Mouse (Mus musculus): ENCODE results near the gene Npas2. TPM values are rescaled to one million over a fixed set of nuclear protein-coding genes. Genes with fewer than 3 reads are reported as not detected.

The Npas2 gene
- 0.50 and 1.4 TPM in 2 replicates for total RNA-seq (2017)

DNA sequence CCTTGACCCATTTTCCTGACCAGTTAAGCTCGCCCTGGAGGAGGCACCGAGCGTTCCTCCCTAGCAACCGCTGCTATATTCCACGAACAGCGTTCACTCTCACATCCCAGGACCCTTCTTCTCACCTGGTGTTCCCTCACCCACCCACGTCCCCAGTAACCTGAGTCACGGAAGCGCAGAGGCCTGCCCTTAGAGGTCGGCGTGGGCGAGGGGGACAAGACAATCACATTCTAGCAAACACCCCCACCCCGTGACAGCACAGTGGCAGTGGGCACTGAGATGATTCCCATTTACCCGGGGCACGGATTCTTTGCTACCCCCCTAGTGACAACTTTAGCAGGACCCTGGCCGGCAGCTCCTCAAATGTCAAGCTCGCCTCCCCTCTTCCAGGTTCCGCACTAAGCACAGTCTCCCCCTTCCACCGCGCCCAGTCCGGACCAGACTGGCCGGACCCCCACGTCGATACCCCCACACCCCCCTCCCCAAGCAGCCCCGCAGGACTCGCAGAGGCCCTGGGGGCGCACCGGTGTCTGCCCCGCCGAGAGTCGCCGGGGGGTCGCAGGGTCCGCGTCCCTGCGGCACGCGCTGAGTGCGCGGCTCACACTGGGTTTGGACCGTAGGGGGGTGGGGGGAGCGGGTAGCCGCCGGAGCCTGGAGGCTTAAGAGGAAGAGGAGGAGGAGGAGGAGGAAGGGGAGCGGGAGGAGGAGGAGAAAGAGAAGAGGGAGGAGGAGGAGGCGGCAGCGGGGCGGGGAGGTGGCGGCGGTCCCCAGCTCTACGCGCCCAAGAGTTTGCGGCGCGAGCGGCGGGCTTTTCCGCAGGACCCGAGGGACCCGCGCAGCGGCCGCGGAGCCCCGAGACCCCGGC is at the start of gene Npas2:
TSS of gene Npas2 (plus strand) at position 735 of the 865 bp plus-strand sequence.
- ATAC-seq (replicated peaks in 1 of 2; ENCODE audit: insufficient read depth in 1 of 2, low FRiP score in 2 of 2, low TSS enrichment in 1 of 2, low read depth in 1 of 2, poor library complexity in 2 of 2, severe bottlenecking in 2 of 2), result no peak

DNA sequence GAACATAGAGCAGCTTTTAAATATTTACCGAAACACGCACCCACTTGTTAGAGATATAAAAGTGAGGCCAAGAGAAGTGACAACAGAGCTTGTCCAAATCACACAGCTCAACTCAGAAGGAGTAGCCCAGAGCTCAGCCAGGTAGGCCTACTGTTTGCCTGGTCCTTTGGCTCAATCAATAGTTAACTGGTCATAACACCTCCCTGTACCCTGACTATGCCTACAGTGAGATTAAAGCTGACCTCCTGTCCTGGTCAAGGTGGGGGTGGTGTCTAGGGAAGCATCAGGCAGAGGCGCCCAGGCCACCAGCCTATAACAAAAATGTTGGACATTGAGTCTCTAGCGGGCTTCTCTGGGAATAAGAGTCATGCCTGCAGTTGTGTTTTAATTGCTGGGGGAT is 36.8 kb upstream of the Npas2 start:
- ATAC-seq (replicated peaks in 1 of 2; ENCODE audit: insufficient read depth in 1 of 2, low FRiP score in 2 of 2, low TSS enrichment in 1 of 2, low read depth in 1 of 2, poor library complexity in 2 of 2, severe bottlenecking in 2 of 2), result no peak

DNA sequence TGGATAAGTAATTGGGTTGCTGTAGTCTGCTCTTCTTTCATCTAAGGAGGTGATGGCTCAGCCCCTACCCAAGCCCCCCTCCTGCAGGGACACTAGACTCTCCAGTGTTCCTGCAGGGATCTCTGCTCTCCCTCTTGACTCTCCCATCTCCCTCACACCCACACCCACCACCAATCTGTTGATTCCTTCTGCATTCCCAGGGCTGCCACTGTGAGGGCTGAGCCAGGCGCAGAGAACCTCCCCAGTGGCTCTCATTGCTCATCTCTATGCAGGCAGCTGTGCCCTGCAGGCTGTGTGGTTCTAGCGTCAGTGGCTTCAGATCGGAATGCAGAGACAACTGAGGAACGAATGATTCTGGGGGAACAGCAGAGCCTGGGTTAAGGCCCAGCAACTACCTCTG is 33.4 kb upstream of the Npas2 start:
- no peak for ATAC-seq (replicated peaks in 1 of 2; ENCODE audit: insufficient read depth in 1 of 2, low FRiP score in 2 of 2, low TSS enrichment in 1 of 2, low read depth in 1 of 2, poor library complexity in 2 of 2, severe bottlenecking in 2 of 2)

DNA sequence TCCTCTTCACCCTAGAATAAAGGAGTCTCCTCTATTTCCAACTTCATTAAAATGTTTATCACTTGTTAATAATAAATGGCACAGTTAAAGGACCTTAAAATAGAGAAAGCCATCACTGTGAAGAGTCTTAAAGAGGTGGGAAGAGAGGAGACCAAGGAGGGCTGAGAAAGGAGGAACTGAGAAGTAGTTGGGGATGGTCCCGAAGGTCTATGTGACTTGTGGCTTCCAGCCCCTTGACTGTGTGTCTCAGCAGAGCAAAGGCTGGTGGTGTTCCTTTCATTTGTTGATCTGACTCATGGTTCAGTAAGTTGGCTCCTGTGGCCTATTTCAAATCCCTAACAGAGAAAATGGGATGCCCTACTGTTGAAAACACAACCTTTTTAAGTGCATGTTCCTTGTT is 30.5 kb upstream of the Npas2 start:
- no peak for ATAC-seq (replicated peaks in 1 of 2; ENCODE audit: insufficient read depth in 1 of 2, low FRiP score in 2 of 2, low TSS enrichment in 1 of 2, low read depth in 1 of 2, poor library complexity in 2 of 2, severe bottlenecking in 2 of 2)

DNA sequence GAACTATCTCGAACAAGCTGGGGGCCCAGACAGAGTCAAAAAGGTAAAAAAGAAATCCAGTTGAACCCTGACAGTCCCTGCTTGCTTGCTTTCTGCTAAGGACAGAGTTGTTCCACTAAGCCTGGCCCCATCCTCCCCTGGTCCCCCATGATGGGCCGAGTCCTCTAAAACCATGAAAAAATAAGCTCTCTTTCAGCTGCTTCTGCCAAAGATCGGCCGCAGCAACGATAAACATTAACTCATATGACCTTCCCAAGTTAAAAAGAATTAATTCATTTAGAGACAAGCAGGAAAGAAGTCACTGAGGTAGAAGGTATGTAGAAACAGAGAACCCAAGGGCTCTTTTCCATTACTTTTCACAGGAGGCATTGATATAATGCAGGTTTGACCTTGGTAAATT is 16.8 kb upstream of the Npas2 start:
- ATAC-seq (replicated peaks in 1 of 2; ENCODE audit: insufficient read depth in 1 of 2, low FRiP score in 2 of 2, low TSS enrichment in 1 of 2, low read depth in 1 of 2, poor library complexity in 2 of 2, severe bottlenecking in 2 of 2), result no peak

DNA sequence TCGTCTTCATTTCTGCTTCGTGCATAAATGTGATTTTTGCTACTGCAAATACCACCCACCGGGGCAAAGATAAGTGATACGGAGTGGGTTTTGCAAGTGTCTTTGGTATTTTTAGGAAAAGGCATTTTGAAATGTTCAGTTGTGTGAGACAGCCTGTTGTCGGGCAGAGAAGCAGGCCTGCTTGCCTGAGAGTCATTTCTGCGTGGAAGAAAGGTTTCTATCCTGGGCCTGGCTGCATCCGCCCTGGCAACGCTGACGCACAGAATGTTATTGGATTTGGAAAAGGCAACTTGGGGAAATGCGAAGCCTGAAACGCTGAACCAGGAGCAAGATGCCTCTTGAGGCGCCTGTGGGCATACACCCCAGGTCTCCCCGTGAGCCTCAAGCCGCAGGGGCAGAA is 16.3 kb upstream of the Npas2 start:
- no peak for ATAC-seq (replicated peaks in 1 of 2; ENCODE audit: insufficient read depth in 1 of 2, low FRiP score in 2 of 2, low TSS enrichment in 1 of 2, low read depth in 1 of 2, poor library complexity in 2 of 2, severe bottlenecking in 2 of 2)

DNA sequence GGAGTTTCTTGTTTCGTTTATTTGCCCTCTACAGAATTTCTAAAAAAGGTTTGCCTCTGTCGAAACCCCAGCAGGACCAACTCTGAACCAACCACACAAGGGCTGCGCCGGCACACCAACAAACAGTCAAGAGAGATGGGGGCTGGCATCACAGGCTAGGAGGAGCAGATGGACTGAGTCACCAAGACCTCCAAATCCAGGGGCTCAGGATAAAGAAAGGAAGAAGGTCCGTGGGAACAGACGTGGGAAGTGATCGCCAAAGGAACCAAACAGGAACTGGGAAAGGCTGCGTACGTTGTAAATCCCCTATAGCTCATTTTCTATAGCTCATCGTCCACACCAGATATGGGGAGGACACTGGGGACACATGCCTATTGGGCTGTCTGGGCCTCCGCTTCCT is 13.7 kb upstream of the Npas2 start:
- ATAC-seq (replicated peaks in 1 of 2; ENCODE audit: insufficient read depth in 1 of 2, low FRiP score in 2 of 2, low TSS enrichment in 1 of 2, low read depth in 1 of 2, poor library complexity in 2 of 2, severe bottlenecking in 2 of 2), result no peak

DNA sequence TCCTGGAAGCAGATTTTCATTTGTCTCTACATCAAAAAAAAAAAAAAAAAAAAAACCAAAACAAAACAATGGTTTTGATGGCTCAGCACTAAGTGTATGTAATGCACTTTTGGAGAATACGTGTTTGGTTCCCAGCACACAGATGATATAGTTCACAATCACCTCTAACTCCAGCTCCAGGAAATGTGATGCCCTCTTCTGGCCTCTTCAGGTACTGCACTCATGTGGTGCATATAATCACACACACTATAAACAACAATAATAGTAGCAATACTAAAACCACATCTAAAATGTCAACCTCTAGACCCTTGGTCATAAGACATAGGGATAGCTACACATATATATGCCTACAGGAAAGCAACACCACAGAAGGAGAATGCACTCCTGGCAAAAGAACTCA is 13.0 kb upstream of the Npas2 start:
- ATAC-seq (replicated peaks in 1 of 2; ENCODE audit: insufficient read depth in 1 of 2, low FRiP score in 2 of 2, low TSS enrichment in 1 of 2, low read depth in 1 of 2, poor library complexity in 2 of 2, severe bottlenecking in 2 of 2), result no peak

DNA sequence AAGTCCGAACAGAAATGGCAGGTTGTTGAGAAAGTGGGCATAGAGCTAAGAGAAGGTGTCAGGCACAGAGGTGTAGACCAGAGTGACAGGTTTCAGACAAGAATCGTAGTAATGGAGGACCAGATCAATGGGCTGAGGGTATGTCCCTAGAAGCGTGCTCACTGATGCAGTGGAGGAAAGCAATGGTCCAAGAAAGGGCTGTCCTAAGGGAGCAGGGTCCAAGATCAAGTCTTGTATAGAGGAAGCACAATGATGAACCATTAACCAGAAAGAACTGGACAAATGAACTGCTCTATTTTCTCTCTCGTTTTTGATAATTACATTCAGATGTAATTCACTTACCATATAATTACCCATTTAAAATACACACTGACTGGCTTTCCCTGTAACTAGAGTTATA is 11.6 kb upstream of the Npas2 start:
- no peak for ATAC-seq (replicated peaks in 1 of 2; ENCODE audit: insufficient read depth in 1 of 2, low FRiP score in 2 of 2, low TSS enrichment in 1 of 2, low read depth in 1 of 2, poor library complexity in 2 of 2, severe bottlenecking in 2 of 2)

DNA sequence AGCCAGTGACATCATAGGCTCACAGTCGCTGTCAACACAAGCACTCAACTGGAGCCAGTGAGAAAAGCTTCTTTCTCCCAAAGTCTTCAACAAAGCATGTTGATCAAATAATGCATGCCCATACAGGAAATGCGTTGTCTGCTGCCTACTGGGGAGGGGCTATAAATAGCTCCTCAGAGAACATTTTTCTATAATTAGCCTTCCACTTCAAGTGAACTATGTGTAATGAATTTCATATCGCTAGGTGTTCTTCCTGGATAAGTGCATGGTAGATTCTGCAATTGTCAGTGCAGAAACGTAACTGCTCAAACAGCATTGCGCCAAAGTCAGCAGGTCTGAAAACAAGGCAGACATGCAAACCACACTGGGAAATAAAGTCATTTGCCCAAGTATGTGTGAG is 7.7 kb upstream of the Npas2 start:
- ATAC-seq (replicated peaks in 1 of 2; ENCODE audit: insufficient read depth in 1 of 2, low FRiP score in 2 of 2, low TSS enrichment in 1 of 2, low read depth in 1 of 2, poor library complexity in 2 of 2, severe bottlenecking in 2 of 2), result no peak

DNA sequence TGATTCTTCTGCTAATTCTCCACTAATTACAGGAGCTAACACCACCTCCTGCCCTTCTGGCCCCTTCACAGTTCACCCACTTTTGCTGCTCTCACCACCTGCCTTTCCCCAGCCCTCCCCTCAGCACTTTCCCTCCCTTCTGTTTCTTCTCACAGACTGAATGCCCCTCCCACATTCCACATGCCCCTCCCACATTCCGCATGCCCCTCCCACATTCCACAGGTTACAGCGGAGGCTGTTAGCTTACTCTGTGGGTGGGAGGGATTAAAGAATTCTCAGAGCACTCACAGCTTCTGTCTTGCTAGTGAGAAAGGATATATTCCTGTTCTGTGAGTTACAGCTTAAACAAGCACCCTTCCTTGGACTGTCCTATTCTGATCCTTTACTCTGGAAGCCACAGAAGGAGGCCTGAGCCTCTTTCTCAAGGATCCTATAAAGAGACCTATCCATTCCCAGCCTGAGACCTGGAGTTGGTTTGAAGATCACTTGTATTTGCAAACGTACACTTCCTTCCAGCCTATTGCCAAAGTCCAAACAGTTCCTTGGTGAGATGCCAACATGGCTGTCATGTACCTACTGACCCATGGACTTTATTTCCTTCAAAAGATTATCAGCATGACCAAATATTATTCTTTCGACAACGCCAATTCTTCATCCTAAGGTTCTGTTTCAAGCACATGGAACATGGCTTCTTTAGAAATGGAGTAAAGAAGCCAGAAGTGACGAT is 6.7 kb upstream of the Npas2 start:
- no peak for ATAC-seq (replicated peaks in 1 of 2; ENCODE audit: insufficient read depth in 1 of 2, low FRiP score in 2 of 2, low TSS enrichment in 1 of 2, low read depth in 1 of 2, poor library complexity in 2 of 2, severe bottlenecking in 2 of 2)

DNA sequence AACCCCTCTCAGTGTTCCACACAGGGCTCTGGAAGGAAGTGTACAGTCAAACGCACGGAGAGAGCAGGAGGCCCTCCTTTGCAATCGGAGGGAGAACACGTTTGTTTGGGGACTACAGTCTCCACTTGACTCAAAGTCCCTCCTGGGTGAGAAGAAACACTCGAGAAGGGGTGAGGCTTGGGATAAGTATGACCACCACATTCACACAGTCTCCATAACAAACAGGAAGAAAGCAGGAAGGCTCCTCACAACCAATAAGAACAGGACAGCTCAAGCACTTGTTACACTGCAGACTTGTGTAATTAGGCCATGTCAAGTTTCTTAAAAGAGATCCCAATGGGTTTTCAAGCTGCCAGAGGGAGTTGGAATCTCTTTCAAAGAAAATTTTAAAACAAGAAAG is 2.4 kb upstream of the Npas2 start:
- ATAC-seq (replicated peaks in 1 of 2; ENCODE audit: insufficient read depth in 1 of 2, low FRiP score in 2 of 2, low TSS enrichment in 1 of 2, low read depth in 1 of 2, poor library complexity in 2 of 2, severe bottlenecking in 2 of 2), result no peak

DNA sequence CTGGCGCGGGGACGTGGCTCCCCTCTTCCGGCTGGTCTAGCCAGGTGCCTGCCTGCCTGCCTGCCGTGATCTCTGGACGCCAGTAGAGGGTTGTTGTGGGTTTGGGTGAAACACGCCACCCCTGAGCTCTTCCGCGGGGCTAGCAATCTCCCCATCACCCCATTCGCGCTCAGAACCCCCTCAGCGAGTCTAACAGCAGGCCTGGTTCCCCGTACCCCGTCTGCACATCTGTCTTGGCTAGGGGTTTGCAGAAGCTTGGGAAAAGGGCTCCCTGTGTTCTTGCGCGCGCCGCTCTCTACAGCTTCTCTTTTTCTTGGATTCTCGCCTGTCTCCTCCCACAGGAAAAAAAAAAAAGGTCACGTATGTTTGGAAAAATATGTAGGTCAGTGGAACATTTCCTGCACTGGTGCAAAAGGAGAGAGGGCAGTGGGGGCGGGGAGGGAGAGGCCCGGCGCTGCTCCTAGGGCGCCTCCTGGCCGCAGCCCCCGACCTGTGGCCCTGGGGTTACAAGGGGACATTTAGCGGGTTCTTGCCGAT is 1.0 kb upstream of the Npas2 start:
- peak; percentile 19 to 30 for ATAC-seq (replicated peaks in 1 of 2; ENCODE audit: insufficient read depth in 1 of 2, low FRiP score in 2 of 2, low TSS enrichment in 1 of 2, low read depth in 1 of 2, poor library complexity in 2 of 2, severe bottlenecking in 2 of 2)

DNA sequence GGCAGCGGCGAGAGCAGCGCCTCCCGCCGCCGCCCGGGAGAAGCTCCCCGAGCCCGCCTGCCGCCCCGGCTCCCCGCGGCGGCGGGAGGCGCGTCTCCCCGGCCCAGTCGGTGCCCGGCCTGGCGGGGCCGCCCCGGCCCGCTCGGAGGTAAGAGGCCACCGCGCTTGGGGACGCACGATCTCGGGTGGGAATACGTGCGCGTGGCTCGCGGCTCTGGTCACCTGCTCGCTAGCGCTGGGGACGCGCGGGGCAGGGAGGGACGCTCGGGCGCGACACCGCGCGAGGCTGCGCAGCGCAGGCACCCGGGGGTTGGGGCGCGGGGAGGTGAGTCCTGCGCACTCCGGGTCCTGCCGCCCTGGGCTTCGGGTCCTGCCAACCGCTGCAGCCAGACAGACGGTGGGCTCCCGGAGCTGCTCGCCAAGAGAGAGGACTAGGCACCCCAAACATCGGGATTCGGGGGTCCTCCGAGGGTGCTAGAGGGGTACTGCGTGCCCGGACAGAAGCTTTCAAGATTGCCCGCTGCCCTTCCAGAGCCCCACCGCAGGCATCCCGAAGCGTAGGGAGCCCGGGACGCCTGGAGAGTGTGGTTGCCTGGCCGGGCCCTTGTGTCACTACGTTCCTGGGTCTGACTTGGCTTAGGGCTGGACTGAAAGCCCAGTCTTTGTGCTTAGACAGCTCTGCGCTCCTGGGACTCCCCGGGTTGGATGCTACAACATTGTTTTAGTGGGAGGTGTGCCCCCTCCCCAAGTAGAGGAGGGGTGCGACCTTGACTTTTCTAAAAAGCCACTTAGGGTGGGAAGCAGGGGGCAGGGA is 538 bp downstream of the Npas2 start:
- no peak for ATAC-seq (replicated peaks in 1 of 2; ENCODE audit: insufficient read depth in 1 of 2, low FRiP score in 2 of 2, low TSS enrichment in 1 of 2, low read depth in 1 of 2, poor library complexity in 2 of 2, severe bottlenecking in 2 of 2)

DNA sequence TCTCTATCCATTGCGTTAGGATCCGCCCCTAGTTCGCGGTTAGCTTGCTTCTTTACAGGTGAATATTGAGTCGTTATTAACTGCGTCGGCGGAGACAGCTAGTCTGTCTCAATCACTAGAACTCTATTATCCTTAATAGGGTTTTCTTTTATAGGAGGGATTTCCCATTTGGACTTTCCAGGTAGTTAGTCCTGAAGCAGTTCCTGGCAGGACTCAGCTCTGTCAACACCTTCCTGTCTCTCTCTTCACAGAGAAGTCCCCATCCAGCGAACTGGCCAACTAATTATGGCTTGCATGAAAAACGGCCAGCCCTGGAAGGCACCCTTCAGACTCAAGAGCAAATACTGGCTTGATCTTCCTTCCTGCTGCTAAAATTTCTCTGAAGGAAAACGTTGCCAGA is 1.4 kb downstream of the Npas2 start:
- ATAC-seq (replicated peaks in 1 of 2; ENCODE audit: insufficient read depth in 1 of 2, low FRiP score in 2 of 2, low TSS enrichment in 1 of 2, low read depth in 1 of 2, poor library complexity in 2 of 2, severe bottlenecking in 2 of 2), result no peak

DNA sequence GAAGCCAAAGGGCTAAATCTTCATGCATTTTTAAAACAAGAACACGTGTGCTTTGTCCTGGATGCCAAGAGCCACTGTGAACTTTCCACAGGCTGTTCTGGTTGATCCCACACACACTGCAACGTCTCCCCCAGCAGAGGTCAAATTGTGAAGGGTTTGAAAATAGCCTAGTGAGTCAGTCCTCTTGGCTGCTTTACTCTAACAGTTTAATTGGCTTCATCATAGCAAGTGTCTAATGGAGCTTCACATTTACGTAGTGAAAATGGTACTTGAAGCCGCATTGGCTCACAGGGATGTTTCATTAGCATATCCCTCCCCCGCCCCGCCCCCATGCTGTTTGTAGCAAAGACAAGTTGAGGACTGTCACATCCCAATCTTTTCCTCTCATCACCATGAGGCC is 2.6 kb downstream of the Npas2 start:
- ATAC-seq (replicated peaks in 1 of 2; ENCODE audit: insufficient read depth in 1 of 2, low FRiP score in 2 of 2, low TSS enrichment in 1 of 2, low read depth in 1 of 2, poor library complexity in 2 of 2, severe bottlenecking in 2 of 2), result no peak

DNA sequence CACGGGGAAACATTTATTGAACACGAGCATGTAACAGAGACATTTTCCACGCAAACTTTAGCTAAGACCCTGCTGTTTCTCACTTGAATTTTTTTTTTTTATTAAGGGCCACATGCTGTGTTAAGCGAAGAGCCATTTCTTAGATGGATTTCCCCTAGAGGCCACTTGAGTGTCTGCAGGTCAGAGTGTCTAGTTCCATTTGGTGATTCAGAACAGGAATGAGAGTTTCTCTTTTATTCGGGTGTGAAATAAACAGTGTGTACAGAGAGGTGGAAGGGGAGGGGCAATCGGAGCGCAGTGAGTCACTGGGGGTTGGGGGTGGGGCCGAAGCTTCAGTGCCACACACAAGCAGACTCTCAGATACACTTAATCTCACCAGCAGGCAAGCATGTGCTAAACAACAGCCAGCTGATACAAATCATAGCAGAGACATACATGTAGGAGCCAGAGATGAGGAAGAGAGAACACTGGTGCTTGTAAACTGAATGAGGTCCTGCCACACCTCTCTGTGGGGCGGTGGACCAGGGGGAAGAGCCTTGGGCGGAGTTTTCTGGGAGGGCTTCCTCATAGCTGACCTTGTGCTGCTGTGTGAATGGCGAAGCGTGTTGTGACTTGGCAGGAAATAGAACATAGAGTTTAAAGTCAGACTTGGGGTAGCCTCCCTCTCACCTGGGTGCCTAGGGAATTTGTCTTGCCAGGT is 3.3 kb downstream of the Npas2 start:
- peak; percentile 51 to 63; a peak in 3 of 4 replicates for ATAC-seq (replicated peaks in 1 of 2; ENCODE audit: insufficient read depth in 1 of 2, low FRiP score in 2 of 2, low TSS enrichment in 1 of 2, low read depth in 1 of 2, poor library complexity in 2 of 2, severe bottlenecking in 2 of 2)
